Mouse (Mus musculus): ENCODE measurements around the gene Ppfia1.

DNA sequence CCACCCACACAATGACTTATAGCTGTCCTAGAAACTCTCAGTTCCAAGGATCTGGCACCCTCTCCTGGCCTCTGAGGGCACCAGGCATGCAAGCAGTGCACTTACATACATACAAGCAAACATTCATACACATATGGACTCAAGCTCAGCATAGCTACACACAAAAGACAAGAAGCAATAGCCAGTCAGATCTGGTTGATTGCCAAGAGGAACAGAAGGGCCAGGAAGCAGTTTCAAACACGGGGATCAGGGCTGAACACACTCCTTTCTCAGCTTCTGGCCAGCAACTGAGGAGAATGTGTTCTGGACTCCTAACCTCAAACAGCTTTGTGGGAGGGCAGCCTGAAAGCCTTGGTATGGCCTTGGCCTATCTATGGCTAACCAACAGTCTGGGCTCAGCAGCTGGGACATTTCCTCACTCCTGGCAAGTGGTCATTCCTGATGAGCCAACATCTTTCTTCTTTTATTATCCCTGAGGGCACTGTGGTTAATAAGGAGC, 25.8 kb downstream of the Ppfia1 start:
- TF ChIP-seq CTCF (IDR thresholded peaks at IDR 0.05; ENCODE audit: borderline replicate concordance, extremely low read depth, insufficient read depth, insufficient read length) (no peak), POLR2A (IDR thresholded peaks at IDR 0.05; ENCODE audit: borderline replicate concordance, extremely low read depth, insufficient read depth, insufficient read length, poor library complexity, severe bottlenecking) (no peak)
